Mouse (Mus musculus) hindbrain, postnatal 0 days (tissue): ENCODE data around the gene Prr14. TPM values are rescaled to one million over a fixed set of nuclear protein-coding genes. Genes with fewer than 3 reads are reported as not detected.

Source experiments
- ATAC-seq: fragments of 200-750 bp; cut with Nextera tagmentation; 2 replicates; pipeline ENCODE4 v1.8.0; 2017; ENCODE audit warnings: mild to moderate bottlenecking, moderate TSS enrichment, moderate library complexity
- DNase-seq: peaks from one replicate; pipeline ENCODE4 v3.0.0-alpha.2; 2015; ENCODE audit warnings: low spot score
- H3K27ac ChIP-seq: fragments of 300-500 bp; sonication (generic); 2 replicates; pipeline ENCODE4 v1.5.1; 2014; ENCODE audit warnings: mild to moderate bottlenecking
- H3K27me3 ChIP-seq: fragments of 300-500 bp; sonication (generic); 2 replicates; pipeline ENCODE4 v1.6.1; 2014; ENCODE audit warnings: low read length, mixed read lengths; ENCODE audit not compliant: insufficient read depth
- H3K36me3 ChIP-seq: fragments of 300-500 bp; sonication (generic); 2 replicates; pipeline ENCODE4 v1.6.1; 2014; ENCODE audit warnings: low read length, mixed read lengths; ENCODE audit not compliant: insufficient read depth
- H3K4me1 ChIP-seq: fragments of 300-500 bp; sonication (generic); 2 replicates; pipeline ENCODE4 v1.6.1; 2014; ENCODE audit warnings: antibody characterized with exemption, low read length, mixed read lengths; ENCODE audit not compliant: insufficient read depth
- H3K4me2 ChIP-seq: fragments of 300-500 bp; sonication (generic); 2 replicates; pipeline ENCODE4 v1.6.1; 2014; ENCODE audit warnings: low read depth, mild to moderate bottlenecking, low read length, moderate library complexity, mixed read lengths
- H3K4me3 ChIP-seq: fragments of 300-500 bp; sonication (generic); 2 replicates; pipeline ENCODE4 v1.5.1; 2014; ENCODE audit warnings: low read length
- H3K9ac ChIP-seq: fragments of 300-500 bp; sonication (generic); replicated peaks from 2 replicates; pipeline ENCODE4 v1.6.1; 2014; ENCODE audit warnings: mild to moderate bottlenecking, low read length, moderate library complexity, mixed read lengths
- H3K9me3 ChIP-seq: fragments of 300-500 bp; sonication (generic); 2 replicates; pipeline ENCODE4 v1.6.1; 2016; ENCODE audit warnings: low read length, mixed read lengths
- CTCF ChIP-seq: IDR thresholded peaks from 2 replicates; pipeline ENCODE4 v1.5.1; 2016; ENCODE audit warnings: antibody characterized with exemption, control low read depth, low read depth
- WGBS: fragments of 180-500 bp; shearing (Covaris S2); extraction: QIAGEN DNeasy Blood & Tissue Kit; methylation state at CpG from one replicate; pipeline ENCODE4 v1.1.7; 2014; 5-methylcytosine and 5-hydroxymethylcytosine counted together
- microRNA-seq, 2 experiments: library from miRNA; unstranded; fragments of <30 nt; microRNA quantifications; one replicate each; pipeline ENCODE4; 2016
- polyA plus RNA-seq: library from polyadenylated mRNA; unstranded; fragments of >200 nt; fragmentation: Nextera tagmentation; extraction: Ambion mirVana; gene quantifications from 2 replicates; pipeline ENCODE4 v1.2.1, GENCODE M21; 2015
- total RNA-seq: library from RNA; depleted of rRNA; stranded (reverse); fragments of >200 nt; gene quantifications from 2 replicates; pipeline ENCODE4 v1.2.3, GENCODE M21; 2014; rRNA removed

Gene Prr14
- total and polyA plus RNA-seq, 2 experiments from 2014 or later = 27.0 to 57.2 TPM

- Histone ChIP-seq H3K4me3 (peak within 1 kb of the TSS; percentile 83), H3K27ac (peak within 1 kb of the TSS; percentile 99), H3K9me3 (no peaks in the 10 kb centered on the region), H3K4me2 (peak within 1 kb of the TSS; percentile 57), H3K4me1 (0 out of 2 replicates have a peak, but pooled peaks cover 6% of the 10 kb centered on the region), H3K27me3 (no peaks in the 10 kb centered on the region), H3K36me3 (peaks cover 9% of the 10 kb centered on the region; the same call in 1 of the 2 replicates), H3K9ac (peak within 1 kb of the TSS; percentile 93)
- WGBS = under 1% methylated on average over 31 of the region's 37 CpGs
- peak; percentile 98 for DNase-seq
- peak; percentile 99 for ATAC-seq
- TF ChIP-seq CTCF = no peak
Observed at GRCm38 (mm10) chr7:127511808-127512230, 52.4 kb downstream of the Prr14 start, which contains the start of gene Srcap. Gene Srcap, plus strand, starts transcription at chr7:127511983.

GRCm38 (mm10) chr7:127512231-127513015, 53.0 kb downstream of the Prr14 start:
- Histone ChIP-seq H3K9ac (peak overlapping the region; percentile 93), H3K4me2 (peak overlapping the region; percentile 57), H3K27ac (peak overlapping the region; percentile 99), H3K36me3 (peaks cover 15% of the 10 kb centered on the region; the same call in 1 of the 2 replicates), H3K4me3 (peak overlapping the region; percentile 83), H3K9me3 (no peaks in the 10 kb centered on the region), H3K27me3 (no peaks in the 10 kb centered on the region), H3K4me1 (0 out of 2 replicates have a peak, but pooled peaks cover 6% of the 10 kb centered on the region)
- under 1% methylated on average over 59 of the region's 93 CpGs for WGBS
- peak; percentile 90 for ATAC-seq
- peak; percentile 96 for DNase-seq
- no peak for TF ChIP-seq CTCF

- DNase-seq (no peak), ATAC-seq (no peak)
- no peaks in the 10 kb centered on the region for H3K27me3 ChIP-seq
- H3K4me3 ChIP-seq = peak overlapping the region; percentile 83
- no peak for TF ChIP-seq CTCF
- H3K4me2 ChIP-seq = peak overlapping the region; percentile 57
- WGBS = 41% methylated on average over 8 of the region's 8 CpGs
- H3K27ac ChIP-seq = peak overlapping the region; percentile 99
- H3K36me3 ChIP-seq = peaks cover 20% of the 10 kb centered on the region; the same call in 1 of the 2 replicates
- H3K9me3 ChIP-seq = no peaks in the 10 kb centered on the region
- H3K4me1 ChIP-seq = 0 out of 2 replicates have a peak, but pooled peaks cover 6% of the 10 kb centered on the region
- H3K9ac ChIP-seq = peak overlapping the region; percentile 93; the same call in 1 of the 2 replicates
Observed at GRCm38 (mm10) chr7:127513016-127513390, 53.6 kb downstream of the Prr14 start.

- Histone ChIP-seq H3K27me3 (no peaks in the 10 kb centered on the region), H3K9ac (no peak overlapping the region), H3K27ac (no peak overlapping the region), H3K4me1 (0 out of 2 replicates have a peak, but pooled peaks cover 6% of the 10 kb centered on the region), H3K4me3 (no peak overlapping the region), H3K9me3 (no peaks in the 10 kb centered on the region), H3K4me2 (peak overlapping the region; percentile 57; the same call in 1 of the 2 replicates), H3K36me3 (peaks cover 20% of the 10 kb centered on the region; the same call in 1 of the 2 replicates)
- no peak for TF ChIP-seq CTCF
- DNase-seq (no peak), ATAC-seq (no peak)
- 82% methylated on average over 3 of the region's 3 CpGs for WGBS
Observed at GRCm38 (mm10) chr7:127513781-127514180, 54.4 kb downstream of the Prr14 start.

GRCm38 (mm10) chr7:127515846-127516245, 56.4 kb downstream of the Prr14 start:
- ATAC-seq (no peak), DNase-seq (no peak)
- H3K27ac ChIP-seq = no peak overlapping the region
- peaks cover 35% of the 10 kb centered on the region for H3K36me3 ChIP-seq
- 0 out of 2 replicates have a peak, but pooled peaks cover 6% of the 10 kb centered on the region for H3K4me1 ChIP-seq
- no peak overlapping the region for H3K4me2 ChIP-seq
- no peak overlapping the region for H3K9ac ChIP-seq
- WGBS = 85% methylated on average over 7 of the region's 7 CpGs
- no peak for TF ChIP-seq CTCF
- no peak overlapping the region for H3K4me3 ChIP-seq
- H3K9me3 ChIP-seq = no peaks in the 10 kb centered on the region
- H3K27me3 ChIP-seq = no peaks in the 10 kb centered on the region

GRCm38 (mm10) chr7:127516344-127516743, 56.9 kb downstream of the Prr14 start:
- H3K9ac ChIP-seq = no peak overlapping the region
- H3K27me3 ChIP-seq = no peaks in the 10 kb centered on the region
- peaks cover 40% of the 10 kb centered on the region for H3K36me3 ChIP-seq
- H3K4me2 ChIP-seq = no peak overlapping the region
- H3K4me1 ChIP-seq = 0 out of 2 replicates have a peak, but pooled peaks cover 6% of the 10 kb centered on the region
- no peak overlapping the region for H3K4me3 ChIP-seq
- ATAC-seq (no peak), DNase-seq (no peak)
- no peaks in the 10 kb centered on the region for H3K9me3 ChIP-seq
- no peak for TF ChIP-seq CTCF
- WGBS = 91% methylated on average over 6 of the region's 7 CpGs
- H3K27ac ChIP-seq = no peak overlapping the region

- no peak for DNase-seq
- Histone ChIP-seq H3K27ac (no peak within 1 kb of the TSS), H3K9ac (no peak within 1 kb of the TSS), H3K4me1 (no peaks in the 10 kb centered on the region), H3K27me3 (no peaks in the 10 kb centered on the region), H3K4me2 (no peak within 1 kb of the TSS), H3K9me3 (no peaks in the 10 kb centered on the region), H3K4me3 (no peak within 1 kb of the TSS), H3K36me3 (peaks cover 57% of the 10 kb centered on the region)
- no peak for TF ChIP-seq CTCF
- no peak for ATAC-seq
- WGBS = 95% methylated on average over 3 of the region's 3 CpGs
Observed at GRCm38 (mm10) chr7:127519284-127519683, 59.9 kb downstream of the Prr14 start, which contains the start of gene Gm42715. Gene Gm42715, plus strand, starts transcription at chr7:127519584.

Small RNA genes within 50 kb of the gene (microRNA-seq; reads per million reads assigned to microRNA genes)
- gene Gm47278 (0 reads per million in 2 experiments), gene Mir7060 (0 to 0.35 reads per million in 2 experiments)

Other genes starting within 250 kb of the Prr14 start
- 41.0 and 43.3 TPM in 2 replicates for gene Zfp553, start 226.6 kb upstream of the Prr14 start, total RNA-seq
- 31.7 and 33.9 TPM in 2 replicates for gene Zfp553, start 226.6 kb upstream of the Prr14 start, polyA plus RNA-seq
- 4.6 and 5.0 TPM in 2 replicates for gene Sept1, start 226.5 kb upstream of the Prr14 start, total RNA-seq
- 3.8 and 5.2 TPM in 2 replicates for gene Sept1, start 226.5 kb upstream of the Prr14 start, polyA plus RNA-seq
- gene Zfp771, start 215.3 kb upstream of the Prr14 start, total RNA-seq = 101 and 108 TPM in 2 replicates
- 89.0 and 89.2 TPM in 2 replicates for gene Zfp771, start 215.3 kb upstream of the Prr14 start, polyA plus RNA-seq
- 94.1 and 102 TPM in 2 replicates for gene Dctpp1, start 198.9 kb upstream of the Prr14 start, total RNA-seq
- 112 and 119 TPM in 2 replicates for gene Dctpp1, start 198.9 kb upstream of the Prr14 start, polyA plus RNA-seq
- 80.3 and 83.2 TPM in 2 replicates for gene Sephs2, start 185.6 kb upstream of the Prr14 start, total RNA-seq
- gene Sephs2, start 185.6 kb upstream of the Prr14 start, polyA plus RNA-seq = 79.9 and 83.9 TPM in 2 replicates
- gene Itgal, start 163.4 kb upstream of the Prr14 start, total RNA-seq = 0.11 TPM in 1 of 2 replicates, not detected in the other
- gene Itgal, start 163.4 kb upstream of the Prr14 start, polyA plus RNA-seq = 0.10 and 0.26 TPM in 2 replicates
- 47.7 and 53.6 TPM in 2 replicates for gene Zfp768, start 114.0 kb upstream of the Prr14 start, total RNA-seq
- gene Zfp768, start 114.0 kb upstream of the Prr14 start, polyA plus RNA-seq = 13.4 and 15.7 TPM in 2 replicates
- 7.9 and 10.0 TPM in 2 replicates for gene Zfp747, start 83.6 kb upstream of the Prr14 start, total RNA-seq
- 4.0 and 4.5 TPM in 2 replicates for gene Zfp747, start 83.6 kb upstream of the Prr14 start, polyA plus RNA-seq
- 2.7 and 5.5 TPM in 2 replicates for gene 9130019O22Rik, start 72.4 kb upstream of the Prr14 start, total RNA-seq
- 1.2 and 1.8 TPM in 2 replicates for gene 9130019O22Rik, start 72.4 kb upstream of the Prr14 start, polyA plus RNA-seq
- 13.8 and 15.5 TPM in 2 replicates for gene E430018J23Rik, start 66.0 kb upstream of the Prr14 start, total RNA-seq
- 1.8 and 2.2 TPM in 2 replicates for gene E430018J23Rik, start 66.0 kb upstream of the Prr14 start, polyA plus RNA-seq
- gene Zfp764, start 52.8 kb upstream of the Prr14 start, total RNA-seq = 4.0 and 5.0 TPM in 2 replicates
- 2.7 and 3.0 TPM in 2 replicates for gene Zfp764, start 52.8 kb upstream of the Prr14 start, polyA plus RNA-seq
- 15.0 and 22.1 TPM in 2 replicates for gene Zfp688, start 37.5 kb upstream of the Prr14 start, total RNA-seq
- gene Zfp688, start 37.5 kb upstream of the Prr14 start, polyA plus RNA-seq = 31.7 and 33.2 TPM in 2 replicates
- 8.6 and 9.4 TPM in 2 replicates for gene Zfp689, start 10.5 kb upstream of the Prr14 start, total RNA-seq
- 7.7 and 7.9 TPM in 2 replicates for gene Zfp689, start 10.5 kb upstream of the Prr14 start, polyA plus RNA-seq
- gene Fbrs, start 19.6 kb downstream of the Prr14 start, total RNA-seq = 36.6 and 40.7 TPM in 2 replicates
- 10.4 and 12.1 TPM in 2 replicates for gene Fbrs, start 19.6 kb downstream of the Prr14 start, polyA plus RNA-seq
- gene Srcap, start 52.4 kb downstream of the Prr14 start, total RNA-seq = 49.0 and 174 TPM in 2 replicates
- gene Srcap, start 52.4 kb downstream of the Prr14 start, polyA plus RNA-seq = 29.4 and 29.7 TPM in 2 replicates
- gene Gm42715, start 60.0 kb downstream of the Prr14 start, total RNA-seq = 18.9 and 27.6 TPM in 2 replicates
- gene Gm42715, start 60.0 kb downstream of the Prr14 start, polyA plus RNA-seq = 11.1 and 11.2 TPM in 2 replicates
- gene Tmem265, start 101.8 kb downstream of the Prr14 start, total RNA-seq = 5.7 and 20.5 TPM in 2 replicates
- 7.1 and 9.2 TPM in 2 replicates for gene Tmem265, start 101.8 kb downstream of the Prr14 start, polyA plus RNA-seq
- 63.1 and 71.4 TPM in 2 replicates for gene Phkg2, start 113.7 kb downstream of the Prr14 start, total RNA-seq
- 58.2 and 65.0 TPM in 2 replicates for gene Phkg2, start 113.7 kb downstream of the Prr14 start, polyA plus RNA-seq
- 9.0 and 10.9 TPM in 2 replicates for gene Ccdc189, start 129.0 kb downstream of the Prr14 start, total RNA-seq
- 9.2 and 11.2 TPM in 2 replicates for gene Ccdc189, start 129.0 kb downstream of the Prr14 start, polyA plus RNA-seq
- 33.6 and 34.6 TPM in 2 replicates for gene Rnf40, start 129.2 kb downstream of the Prr14 start, total RNA-seq
- gene Rnf40, start 129.2 kb downstream of the Prr14 start, polyA plus RNA-seq = 35.6 and 36.2 TPM in 2 replicates
- 36.2 and 40.0 TPM in 2 replicates for gene Zfp629, start 156.2 kb downstream of the Prr14 start, total RNA-seq
- gene Zfp629, start 156.2 kb downstream of the Prr14 start, polyA plus RNA-seq = 12.1 and 12.3 TPM in 2 replicates
- 86.8 and 105 TPM in 2 replicates for gene Bcl7c, start 249.3 kb downstream of the Prr14 start, total RNA-seq
- gene Bcl7c, start 249.3 kb downstream of the Prr14 start, polyA plus RNA-seq = 48.8 and 50.9 TPM in 2 replicates